Mouse (Mus musculus): Measurements from ENCODE around the gene Ccdc32. TPM values are rescaled to one million over a fixed set of nuclear protein-coding genes. Genes with fewer than 3 reads are reported as not detected.

Gene Ccdc32
- 17.0 and 19.2 TPM in 2 replicates for polyA plus RNA-seq (2015; fragmentation: Nextera tagmentation; extraction: Ambion mirVana)

GRCm38 (mm10) chr2:119028941-119029551 is at the start of gene Ccdc32:
Ccdc32 (minus strand) TSS chr2:119029393.

GRCm38 (mm10) chr2:119046649-119047611 is 17.7 kb upstream of the Ccdc32 start, which contains the start of gene Knl1:
Knl1 (plus strand) TSS chr2:119047119.

GRCm38 (mm10) chr2:119034656-119035396 is 5.6 kb upstream of the Ccdc32 start, which contains the start of gene Rpusd2:
Rpusd2 (plus strand) TSS chr2:119034790.

Other genes with a start within 250 kb of the Ccdc32 start
- gene Disp2, start 249.7 kb downstream of the Ccdc32 start, polyA plus RNA-seq (2015; fragmentation: Nextera tagmentation; extraction: Ambion mirVana): 0.04 and 0.05 TPM in 2 replicates
- 18.2 and 22.8 TPM in 2 replicates for gene Knstrn, start 215.4 kb downstream of the Ccdc32 start, polyA plus RNA-seq (2015; fragmentation: Nextera tagmentation; extraction: Ambion mirVana)
- gene Ivd, start 167.4 kb downstream of the Ccdc32 start, polyA plus RNA-seq (2015; fragmentation: Nextera tagmentation; extraction: Ambion mirVana): 48.9 and 51.8 TPM in 2 replicates
- 2.3 and 2.5 TPM in 2 replicates for gene Bahd1, start 129.0 kb downstream of the Ccdc32 start, polyA plus RNA-seq (2015; fragmentation: Nextera tagmentation; extraction: Ambion mirVana)
- 15.3 and 16.6 TPM in 2 replicates for gene Chst14, start 102.9 kb downstream of the Ccdc32 start, polyA plus RNA-seq (2015; fragmentation: Nextera tagmentation; extraction: Ambion mirVana)
- gene Rpusd2, start 5.4 kb upstream of the Ccdc32 start, polyA plus RNA-seq (2015; fragmentation: Nextera tagmentation; extraction: Ambion mirVana): 3.6 and 4.3 TPM in 2 replicates
- gene Knl1, start 17.7 kb upstream of the Ccdc32 start, polyA plus RNA-seq (2015; fragmentation: Nextera tagmentation; extraction: Ambion mirVana): 12.5 and 14.6 TPM in 2 replicates
- 5.4 and 6.2 TPM in 2 replicates for gene Rad51, start 83.4 kb upstream of the Ccdc32 start, polyA plus RNA-seq (2015; fragmentation: Nextera tagmentation; extraction: Ambion mirVana)
- 10.1 and 15.4 TPM in 2 replicates for gene Rmdn3, start 127.6 kb upstream of the Ccdc32 start, polyA plus RNA-seq (2015; fragmentation: Nextera tagmentation; extraction: Ambion mirVana)
- 2.1 and 3.2 TPM in 2 replicates for gene Gchfr, start 138.4 kb upstream of the Ccdc32 start, polyA plus RNA-seq (2015; fragmentation: Nextera tagmentation; extraction: Ambion mirVana)
- gene Gm14137, start 145.1 kb upstream of the Ccdc32 start, polyA plus RNA-seq (2015; fragmentation: Nextera tagmentation; extraction: Ambion mirVana): 0.13 and 0.45 TPM in 2 replicates
- gene Zfyve19, start 179.2 kb upstream of the Ccdc32 start, polyA plus RNA-seq (2015; fragmentation: Nextera tagmentation; extraction: Ambion mirVana): 26.1 and 27.9 TPM in 2 replicates
- gene Dnajc17, start 179.4 kb upstream of the Ccdc32 start, polyA plus RNA-seq (2015; fragmentation: Nextera tagmentation; extraction: Ambion mirVana): 10.9 and 15.0 TPM in 2 replicates
- not detected in 2 replicates for gene Ppp1r14d, start 200.5 kb upstream of the Ccdc32 start, polyA plus RNA-seq (2015; fragmentation: Nextera tagmentation; extraction: Ambion mirVana)
- 0.08 and 0.63 TPM in 2 replicates for gene Spint1, start 208.0 kb upstream of the Ccdc32 start, polyA plus RNA-seq (2015; fragmentation: Nextera tagmentation; extraction: Ambion mirVana)
- gene Rhov, start 241.9 kb upstream of the Ccdc32 start, polyA plus RNA-seq (2015; fragmentation: Nextera tagmentation; extraction: Ambion mirVana): 0.88 TPM in 1 of 2 replicates, not detected in the other

All from skeletal muscle tissue, postnatal 0 days (tissue).